Mouse (Mus musculus) kidney, adult 18-20 months (tissue): ENCODE measurements around the gene Cobl.
A peak's percentile ranks its signal among the peaks of the same experiment; 100 is the strongest.

Experiments used
- DNase-seq: peaks from one replicate; pipeline ENCODE4 v3.0.0; 2021

Cobl gene

DNA sequence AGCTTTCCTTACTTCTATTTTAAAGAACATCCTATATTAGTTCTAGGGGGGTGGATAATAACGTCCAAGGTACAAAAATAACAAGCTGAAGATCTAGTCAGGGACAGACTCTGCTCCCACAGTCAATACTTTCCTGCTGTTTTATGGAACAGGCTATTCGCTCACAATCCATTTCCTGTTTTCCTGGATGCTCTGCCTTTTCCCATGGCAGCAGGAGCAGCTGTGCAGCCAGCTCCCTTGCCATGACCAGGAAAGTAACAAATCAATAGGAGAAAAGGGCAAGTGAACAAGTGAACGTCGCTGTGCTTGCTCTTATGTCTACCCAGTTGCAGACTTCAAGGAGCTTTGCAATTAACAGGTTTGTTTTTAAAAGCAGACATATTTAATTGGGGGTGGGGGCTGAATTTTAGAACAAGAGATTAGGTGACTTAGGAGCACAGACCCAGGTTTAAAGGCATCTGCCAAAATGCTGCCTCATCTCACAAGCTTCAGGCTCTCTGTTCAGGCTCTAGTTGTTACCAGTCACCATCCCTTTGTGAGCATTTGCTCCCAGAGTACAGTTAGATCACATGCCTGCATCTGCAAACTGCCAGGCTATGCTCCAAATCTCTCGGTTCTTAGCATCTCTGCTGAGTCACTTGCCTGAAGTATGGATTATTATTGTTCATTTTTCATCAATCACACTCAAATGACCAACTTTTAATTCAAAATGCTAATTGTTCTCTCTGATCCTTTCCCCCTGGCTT, 164.9 kb downstream of the Cobl start:
- DNase-seq = no peak

GRCm38 (mm10) chr11:12291654-12291935, 173.2 kb downstream of the Cobl start:
- no peak for DNase-seq

GRCm38 (mm10) chr11:12290911-12291653, 173.7 kb downstream of the Cobl start:
- peak; percentile 67 for DNase-seq

- no peak for DNase-seq
Observed at GRCm38 (mm10) chr11:12285319-12286021, 179.3 kb downstream of the Cobl start.

- peak; percentile 11 for DNase-seq
Observed at GRCm38 (mm10) chr11:12280711-12281110, 184.0 kb downstream of the Cobl start.

DNA sequence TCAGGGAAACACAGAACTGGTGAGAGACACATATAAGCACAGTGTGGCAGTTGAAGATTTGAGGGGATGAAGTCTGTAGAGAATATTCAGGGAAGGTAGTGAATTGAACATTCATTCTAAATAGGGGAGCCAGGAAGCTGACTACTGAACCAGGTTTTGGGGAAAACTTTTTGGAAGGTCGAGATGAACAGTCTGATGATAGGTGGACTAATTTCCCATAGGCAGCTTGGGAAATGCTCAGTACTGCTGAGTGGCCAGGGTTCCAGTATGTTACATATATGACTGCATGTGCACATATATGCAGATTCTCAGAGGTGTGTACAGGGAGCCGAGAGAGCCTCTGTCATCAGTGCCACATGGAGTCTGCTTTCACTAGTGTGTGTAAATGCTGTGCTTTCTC, 190.5 kb downstream of the Cobl start:
- DNase-seq = no peak

DNA sequence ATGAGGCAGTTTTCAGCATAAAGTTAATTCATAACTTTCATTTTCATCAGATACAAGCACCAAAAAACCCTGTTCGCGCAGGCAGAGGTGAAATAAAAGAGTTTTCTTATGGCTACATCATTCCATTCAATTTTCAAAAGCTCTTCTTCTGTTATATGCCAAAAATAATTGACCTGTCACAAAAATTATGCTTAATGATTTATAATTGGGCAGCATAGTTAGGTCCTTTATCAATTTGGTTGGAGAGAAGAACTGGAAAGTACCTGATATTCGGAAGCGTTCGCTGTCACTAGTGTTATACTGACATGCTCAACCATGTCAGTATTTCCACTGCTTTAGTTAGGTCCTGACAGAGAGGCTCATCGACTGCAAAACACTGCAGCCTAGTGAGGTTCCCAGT, 191.0 kb downstream of the Cobl start:
- no peak for DNase-seq

- DNase-seq = no peak
Observed at GRCm38 (mm10) chr11:12258411-12258810, 206.3 kb downstream of the Cobl start.

- DNase-seq = no peak
Observed at GRCm38 (mm10) chr11:12257324-12258118, 207.2 kb downstream of the Cobl start.

DNA sequence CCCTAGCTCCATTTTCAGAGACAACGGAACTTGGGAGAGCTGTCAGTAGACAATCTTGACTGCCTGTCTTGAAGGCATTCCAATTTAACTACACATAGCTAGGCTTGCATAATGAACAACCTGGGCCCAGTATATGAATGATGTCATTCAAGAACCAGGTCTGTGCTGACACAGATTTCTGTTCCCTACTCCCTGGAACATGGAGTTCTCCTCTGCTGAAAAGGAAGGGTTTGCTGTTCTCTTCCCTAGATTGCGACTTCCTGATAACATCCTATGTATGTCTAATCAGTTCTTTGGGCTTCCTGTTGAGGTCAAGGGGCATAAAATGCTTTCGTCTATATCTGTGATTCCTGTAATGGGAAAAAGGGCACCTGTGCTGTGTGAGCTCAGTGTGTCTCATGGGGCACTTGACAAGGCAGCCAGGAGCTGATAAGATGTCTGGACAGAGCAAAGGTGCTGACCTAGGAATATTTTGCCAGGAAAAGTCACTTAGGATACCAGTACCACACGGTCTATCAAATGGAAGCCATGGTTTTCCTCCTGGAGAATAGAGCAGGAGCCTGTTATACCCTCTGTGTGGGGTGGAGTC, 219.3 kb downstream of the Cobl start:
- no peak for DNase-seq

- DNase-seq = no peak
Observed at GRCm38 (mm10) chr11:12236341-12236740, 228.4 kb downstream of the Cobl start.

DNA sequence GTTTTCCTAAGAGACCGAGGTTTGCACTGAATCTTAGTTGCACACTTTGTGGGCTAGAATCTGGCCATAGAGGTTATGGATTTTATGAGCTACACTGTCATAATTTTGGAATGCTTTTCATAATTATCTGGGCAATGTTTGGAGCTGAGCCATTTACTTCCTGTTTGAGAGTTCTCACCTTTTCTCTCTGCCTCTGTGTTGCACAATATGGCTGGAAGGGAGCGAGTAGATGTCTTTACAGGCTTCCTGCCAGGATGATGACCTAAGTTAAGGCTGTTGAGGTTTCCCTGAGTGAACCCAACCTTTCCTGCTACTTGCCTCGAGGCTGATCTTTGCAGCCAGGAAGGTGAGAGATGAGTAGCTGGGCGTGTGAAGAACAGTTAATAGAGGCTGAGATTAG, 229.9 kb downstream of the Cobl start:
- no peak for DNase-seq

GRCm38 (mm10) chr11:12234126-12234525, 230.6 kb downstream of the Cobl start:
- DNase-seq = no peak

- no peak for DNase-seq
Observed at GRCm38 (mm10) chr11:12232743-12233125, 232.0 kb downstream of the Cobl start.

GRCm38 (mm10) chr11:12232041-12232742, 232.6 kb downstream of the Cobl start:
- DNase-seq = peak; percentile 78

GRCm38 (mm10) chr11:12231481-12232035, 233.2 kb downstream of the Cobl start:
- DNase-seq = peak; percentile 74

DNA sequence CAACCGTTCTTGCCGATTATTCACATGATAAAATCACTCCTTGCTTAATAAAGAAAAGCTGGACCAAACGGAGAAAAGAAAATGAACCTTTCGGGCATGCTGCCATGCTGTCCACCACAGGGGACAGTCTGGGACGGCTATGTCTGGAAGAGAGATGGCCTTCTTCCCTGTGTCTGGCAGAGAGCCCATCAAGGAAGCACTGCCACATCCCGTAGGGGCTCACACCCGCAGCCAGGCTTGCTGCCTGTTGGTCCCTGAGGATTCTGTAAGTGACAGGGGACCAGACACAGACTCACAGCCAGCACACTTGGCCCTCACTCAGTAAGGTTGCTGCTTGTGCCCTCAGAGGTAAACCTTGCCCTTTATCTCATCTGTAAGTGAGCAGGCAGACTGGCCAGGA, 235.3 kb downstream of the Cobl start:
- peak; percentile 10 for DNase-seq

DNA sequence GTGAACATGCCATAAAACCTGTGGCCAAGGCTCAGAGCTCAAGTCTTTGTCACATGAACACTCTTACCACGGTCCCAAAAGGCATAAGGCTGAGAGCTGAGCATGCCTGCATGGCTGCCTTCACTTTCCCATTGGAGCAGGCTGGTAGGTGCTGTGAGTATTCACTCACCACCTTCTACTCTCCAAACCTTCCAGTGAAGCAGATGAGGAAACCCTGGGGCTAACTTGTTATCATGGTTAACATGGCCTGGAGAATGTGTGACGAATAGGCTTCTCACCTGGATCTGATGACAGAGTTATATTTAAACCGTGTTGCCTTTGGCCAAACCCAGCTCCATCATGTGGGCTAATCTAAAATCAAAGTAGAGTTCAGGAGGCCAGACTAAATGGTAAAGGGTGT, 237.4 kb downstream of the Cobl start:
- DNase-seq = no peak

- DNase-seq = no peak
Observed at GRCm38 (mm10) chr11:12219594-12220530, 244.9 kb downstream of the Cobl start.

- DNase-seq = no peak
Observed at GRCm38 (mm10) chr11:12216897-12217296, 247.9 kb downstream of the Cobl start.

DNA sequence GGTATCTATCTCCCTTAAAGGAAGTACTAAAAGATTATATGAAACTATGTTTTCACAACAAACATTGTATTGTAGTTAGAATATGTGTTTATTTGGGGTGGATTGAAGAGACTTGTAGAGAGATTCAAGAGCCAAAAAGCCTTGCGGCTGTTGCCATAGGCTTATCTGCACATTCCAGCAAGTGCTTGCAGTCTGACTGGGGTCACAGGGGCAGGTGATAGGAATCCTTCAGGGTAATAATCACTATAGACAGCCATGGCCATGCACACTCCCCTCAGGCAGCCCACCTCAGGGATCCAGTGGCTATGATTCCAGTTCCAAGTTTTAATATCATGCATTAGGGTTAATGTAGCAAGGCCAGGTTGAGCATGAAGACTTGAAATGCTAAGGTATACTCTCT, 249.2 kb downstream of the Cobl start:
- DNase-seq = no peak
